Comparison of ENCODE assay signal across 7 mouse cellular contexts in the genomic region with DNA sequence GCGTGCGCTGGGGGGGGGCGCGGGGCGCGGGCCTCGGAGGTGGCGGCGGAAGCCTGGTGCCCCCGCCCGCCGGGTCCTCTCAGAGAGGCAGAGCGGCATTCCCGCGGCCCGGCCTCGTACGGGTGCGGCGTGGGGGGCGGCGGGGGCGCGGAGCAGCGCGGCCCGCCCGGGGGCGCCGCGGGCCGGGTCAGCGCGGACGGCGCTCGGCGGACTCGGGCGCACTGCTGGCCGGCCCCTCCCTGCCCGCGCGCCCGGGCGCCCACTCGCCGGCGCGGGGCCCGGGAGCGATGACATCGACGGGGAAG. TPM values are rescaled to one million over a fixed set of nuclear protein-coding genes. Genes with fewer than 3 reads are reported as not detected.
DNase-seq lines count a peak whose midpoint lies in the region; ATAC-seq lines count a peak whose summit lies in the region.

No protein-coding gene starts in this region.

- peak overlapping the region; percentile 90 for H3K4me2 ChIP-seq in lung, embryonic 15.5 days
- H3K4me2 ChIP-seq in forebrain, embryonic 13.5 days = peak overlapping the region; percentile 93
- H3K4me2 ChIP-seq in neural tube, embryonic 15.5 days = peak overlapping the region; percentile 74

- peaks cover 12% of the 10 kb centered on the region for H3K4me1 ChIP-seq in lung, embryonic 15.5 days
- H3K4me1 ChIP-seq in forebrain, embryonic 13.5 days = peaks cover 72% of the 10 kb centered on the region
- H3K4me1 ChIP-seq in limb, embryonic 10.5 days = peaks cover 16% of the 10 kb centered on the region
- peaks cover 73% of the 10 kb centered on the region for H3K4me1 ChIP-seq in neural tube, embryonic 15.5 days

- H3K27ac ChIP-seq in lung, embryonic 15.5 days = no peak overlapping the region
- peak overlapping the region; percentile 98 for H3K27ac ChIP-seq in forebrain, embryonic 13.5 days
- peak overlapping the region; percentile 50; the same call in 1 of the 2 replicates for H3K27ac ChIP-seq in limb, embryonic 10.5 days
- peak overlapping the region; percentile 96 for H3K27ac ChIP-seq in neural tube, embryonic 15.5 days (replicated peaks)

- no peaks in the 10 kb centered on the region for H3K36me3 ChIP-seq in lung, embryonic 15.5 days
- H3K36me3 ChIP-seq in forebrain, embryonic 13.5 days (ENCODE audit: poor library complexity, severe bottlenecking) = peaks cover 9% of the 10 kb centered on the region
- H3K36me3 ChIP-seq in limb, embryonic 10.5 days = no peaks in the 10 kb centered on the region
- no peaks in the 10 kb centered on the region for H3K36me3 ChIP-seq in neural tube, embryonic 15.5 days

- peaks cover 84% of the 10 kb centered on the region for H3K27me3 ChIP-seq in lung, embryonic 15.5 days
- H3K27me3 ChIP-seq in forebrain, embryonic 13.5 days = no peaks in the 10 kb centered on the region; the same call in 1 of the 2 replicates
- peaks cover 95% of the 10 kb centered on the region for H3K27me3 ChIP-seq in limb, embryonic 10.5 days (ENCODE audit: low read depth, poor library complexity, severe bottlenecking)
- H3K27me3 ChIP-seq in neural tube, embryonic 15.5 days (replicated peaks) = no peaks in the 10 kb centered on the region

- peak; percentile 44; the same call in 1 of the 2 replicates for ATAC-seq in lung, embryonic 15.5 days (ENCODE audit: borderline replicate concordance, extremely low read depth, low FRiP score, low TSS enrichment)
- ATAC-seq in forebrain, embryonic 13.5 days = peak; percentile 46; the same call in 1 of the 2 replicates
- peak; percentile 30 for ATAC-seq in neural tube, embryonic 15.5 days (ENCODE audit: low FRiP score)

- H3K9ac ChIP-seq in lung, embryonic 15.5 days = no peak overlapping the region
- H3K9ac ChIP-seq in forebrain, embryonic 13.5 days = peak overlapping the region; percentile 98
- H3K9ac ChIP-seq in neural tube, embryonic 15.5 days (replicated peaks) = peak overlapping the region; percentile 98

- no peak for DNase-seq in lung, postnatal 25 days (ENCODE audit: low spot score)
- no peak for DNase-seq in limb, embryonic 10.5 days (ENCODE audit: low spot score)
- no peak for DNase-seq in ovary, postnatal 36 days (ENCODE audit: low spot score)
- no peak for DNase-seq in layer of hippocampus, postnatal 10 days (ENCODE audit: low spot score in 2 of 2)

- peak overlapping the region; percentile 43 for H3K4me3 ChIP-seq in lung, embryonic 15.5 days
- H3K4me3 ChIP-seq in forebrain, embryonic 13.5 days = peak overlapping the region; percentile 97
- H3K4me3 ChIP-seq in limb, embryonic 10.5 days = peak overlapping the region; percentile 55
- peak overlapping the region; percentile 84 for H3K4me3 ChIP-seq in neural tube, embryonic 15.5 days (replicated peaks)

- WGBS in lung, embryonic 15.5 days = no CpG with 5 or more reads among the region's 54 CpGs
- WGBS in forebrain, embryonic 13.5 days = 0% methylated on average over 19 of the region's 54 CpGs
- WGBS in limb, embryonic 10.5 days = 1% methylated on average over 50 of the region's 54 CpGs
- under 1% methylated on average over 21 of the region's 54 CpGs for WGBS in neural tube, embryonic 15.5 days

- no peaks in the 10 kb centered on the region for H3K9me3 ChIP-seq in lung, embryonic 15.5 days
- H3K9me3 ChIP-seq in forebrain, embryonic 13.5 days (replicated peaks) = no peaks in the 10 kb centered on the region
- H3K9me3 ChIP-seq in limb, embryonic 10.5 days (replicated peaks) = no peaks in the 10 kb centered on the region
- no peaks in the 10 kb centered on the region for H3K9me3 ChIP-seq in neural tube, embryonic 15.5 days (replicated peaks)

RNA-seq across cellular contexts. Expression of a gene that starts 0.2 kb away (rescaled TPM):
- 0.48 and 0.69 TPM in 2 replicates for polyA plus RNA-seq in lung, embryonic 15.5 days (2015; fragmentation: Nextera tagmentation; extraction: Ambion mirVana)
- polyA plus RNA-seq in forebrain, embryonic 13.5 days (2015; fragmentation: Nextera tagmentation; extraction: Ambion mirVana) = 20.4 and 22.7 TPM in 2 replicates
- 0.43 and 0.64 TPM in 2 replicates for polyA plus RNA-seq in limb, embryonic 10.5 days (2016; fragmentation: Nextera tagmentation; extraction: Ambion mirVana)
- 17.5 and 20.2 TPM in 2 replicates for polyA plus RNA-seq in neural tube, embryonic 15.5 days (2015; fragmentation: Nextera tagmentation; extraction: Ambion mirVana)
- 100 to 1,000 TPM; 166 to 172 TPM for total RNA-seq in layer of hippocampus, postnatal 10 days (2021)

RNA-seq across cellular contexts. Expression of a gene that starts 31.4 kb away (rescaled TPM):
- 46.5 and 50.7 TPM in 2 replicates for polyA plus RNA-seq in lung, embryonic 15.5 days (2015; fragmentation: Nextera tagmentation; extraction: Ambion mirVana)
- polyA plus RNA-seq in forebrain, embryonic 13.5 days (2015; fragmentation: Nextera tagmentation; extraction: Ambion mirVana) = 66.4 and 75.2 TPM in 2 replicates
- polyA plus RNA-seq in limb, embryonic 10.5 days (2016; fragmentation: Nextera tagmentation; extraction: Ambion mirVana) = 41.1 and 45.7 TPM in 2 replicates
- 67.5 and 70.0 TPM in 2 replicates for polyA plus RNA-seq in neural tube, embryonic 15.5 days (2015; fragmentation: Nextera tagmentation; extraction: Ambion mirVana)
- total RNA-seq in layer of hippocampus, postnatal 10 days (2021) = 100 to 1,000 TPM; 108 to 120 TPM

Comparison
In these comparisons a context has a peak if more than half of its experiments do, and no peak if none do; other contexts are left out.
1. H3K4me3 ChIP-seq: peak in every context shown above with its lines; median percentile 97 in forebrain, embryonic 13.5 days; 84 in neural tube, embryonic 15.5 days; 55 in limb, embryonic 10.5 days; 43 in lung, embryonic 15.5 days.
2. RNA of a gene that starts 0.2 kb away (polyA plus RNA-seq): 20.4 to 22.7 TPM in forebrain, embryonic 13.5 days and 17.5 to 20.2 TPM in neural tube, embryonic 15.5 days; 0.48 to 0.69 TPM in lung, embryonic 15.5 days and 0.43 to 0.64 TPM in limb, embryonic 10.5 days; every median in the first group is over 10 times any median in the second.
3. Peak in every context shown above with its lines, with median percentiles within 50 percentile points of each other: ATAC-seq and H3K4me2 ChIP-seq.